Mouse (Mus musculus) embryonic facial prominence, embryonic 15.5 days (tissue): Measurements from ENCODE around the gene Hdac9. TPM values are rescaled to one million over a fixed set of nuclear protein-coding genes. Genes with fewer than 3 reads are reported as not detected.

ENCODE experiments used
- ATAC-seq: fragments of 200-750 bp; cut with Nextera tagmentation; 2 replicates; pipeline ENCODE4 v1.8.0; 2017; ENCODE audit warnings: low read depth, moderate TSS enrichment; ENCODE audit not compliant: insufficient number of reproducible peaks, low FRiP score, low TSS enrichment
- H3K27ac ChIP-seq: fragments of 300-500 bp; sonication (generic); replicated peaks from 2 replicates; pipeline ENCODE4 v1.5.1; 2015; ENCODE audit warnings: mild to moderate bottlenecking, inconsistent platforms
- H3K27me3 ChIP-seq: fragments of 300-500 bp; sonication (generic); 2 replicates; pipeline ENCODE4 v1.6.1; 2015; ENCODE audit warnings: inconsistent platforms
- H3K36me3 ChIP-seq: fragments of 300-500 bp; sonication (generic); 2 replicates; pipeline ENCODE4 v1.6.1; 2015; ENCODE audit warnings: mild to moderate bottlenecking, inconsistent platforms
- H3K4me1 ChIP-seq: fragments of 300-500 bp; sonication (generic); 2 replicates; pipeline ENCODE4 v1.6.1; 2015; ENCODE audit warnings: inconsistent platforms
- H3K4me2 ChIP-seq: fragments of 300-500 bp; sonication (generic); replicated peaks from 2 replicates; pipeline ENCODE4 v1.6.1; 2015; ENCODE audit warnings: mild to moderate bottlenecking, inconsistent platforms
- H3K4me3 ChIP-seq: fragments of 300-500 bp; sonication (generic); replicated peaks from 2 replicates; pipeline ENCODE4 v1.5.1; 2015; ENCODE audit warnings: mild to moderate bottlenecking, inconsistent platforms
- H3K9ac ChIP-seq: fragments of 300-500 bp; sonication (generic); 2 replicates; pipeline ENCODE4 v1.6.1; 2015; ENCODE audit warnings: inconsistent platforms
- H3K9me3 ChIP-seq: fragments of 300-500 bp; sonication (generic); replicated peaks from 2 replicates; pipeline ENCODE4 v1.6.1; 2016; ENCODE audit warnings: inconsistent platforms
- WGBS: fragments of 180-500 bp; shearing (Covaris S2); methylation state at CpG from one replicate; pipeline ENCODE4 v1.1.7; 2015; 5-methylcytosine and 5-hydroxymethylcytosine counted together
- polyA plus RNA-seq: library from polyadenylated mRNA; unstranded; fragments of >200 nt; fragmentation: Nextera tagmentation; extraction: Ambion mirVana; gene quantifications from 2 replicates; pipeline ENCODE4 v1.2.1, GENCODE M21; 2015

Gene Hdac9
- polyA plus RNA-seq, 1 experiment from 2014 or later = 7.4 TPM

GRCm38 (mm10) chr12:34431832-34432231 is 485.1 kb downstream of the Hdac9 start:
- Histone ChIP-seq H3K9me3 (no peaks in the 10 kb centered on the region), H3K27ac (no peak overlapping the region), H3K27me3 (no peaks in the 10 kb centered on the region), H3K4me2 (no peak overlapping the region), H3K4me3 (no peak overlapping the region), H3K36me3 (no peaks in the 10 kb centered on the region), H3K4me1 (no peaks in the 10 kb centered on the region), H3K9ac (no peak overlapping the region)
- 67% methylated on average over 5 of the region's 5 CpGs for WGBS
- no peak for ATAC-seq

DNA sequence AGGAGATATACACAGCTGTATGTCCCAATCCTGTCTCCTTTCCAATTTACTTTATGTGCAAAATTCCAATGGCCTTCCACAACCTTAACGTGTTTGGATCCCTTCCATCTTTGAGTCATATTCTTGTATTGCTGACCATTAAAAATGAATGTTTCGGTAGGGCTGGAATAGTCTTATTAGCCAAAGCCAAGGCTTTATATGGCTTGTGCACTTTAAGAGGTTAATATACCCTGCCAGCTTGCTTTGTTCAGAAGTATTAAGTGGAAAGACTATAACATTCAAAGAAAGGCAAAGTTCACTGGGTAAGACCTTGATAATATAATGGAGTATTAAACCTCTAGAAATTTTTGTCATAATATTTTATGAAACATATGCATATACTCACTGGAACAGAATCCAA is 491.4 kb downstream of the Hdac9 start:
- no peaks in the 10 kb centered on the region for H3K4me1 ChIP-seq
- no peak overlapping the region for H3K4me3 ChIP-seq
- no peak overlapping the region for H3K4me2 ChIP-seq
- WGBS = 75% methylated on average over 2 of the region's 2 CpGs
- no peaks in the 10 kb centered on the region for H3K9me3 ChIP-seq
- H3K9ac ChIP-seq = no peak overlapping the region
- ATAC-seq = no peak
- H3K27ac ChIP-seq = no peak overlapping the region
- H3K36me3 ChIP-seq = no peaks in the 10 kb centered on the region
- H3K27me3 ChIP-seq = no peaks in the 10 kb centered on the region

DNA sequence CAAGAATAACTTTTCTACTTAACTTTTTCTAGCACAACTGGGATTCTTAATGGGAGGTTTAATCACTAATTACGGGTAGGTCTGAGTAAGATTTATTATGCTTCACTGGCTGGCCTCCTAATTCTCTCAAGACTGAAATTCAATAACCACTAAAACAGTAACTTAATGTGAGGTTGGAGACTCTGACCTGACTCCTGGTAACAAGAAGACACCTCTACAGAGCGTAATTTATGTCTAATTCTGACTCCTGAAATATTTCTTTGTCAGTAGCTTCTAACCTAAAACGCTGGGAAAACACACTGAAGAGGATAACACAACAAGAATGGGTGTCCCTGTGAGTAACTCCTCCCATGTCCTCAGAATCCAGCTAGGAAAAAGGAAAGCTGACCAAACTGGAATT is 508.8 kb downstream of the Hdac9 start:
- Histone ChIP-seq H3K4me3 (no peak overlapping the region), H3K4me1 (no peaks in the 10 kb centered on the region), H3K9ac (no peak overlapping the region), H3K27ac (no peak overlapping the region), H3K27me3 (no peaks in the 10 kb centered on the region), H3K36me3 (no peaks in the 10 kb centered on the region), H3K9me3 (no peaks in the 10 kb centered on the region), H3K4me2 (no peak overlapping the region)
- 49% methylated on average over 3 of the region's 3 CpGs for WGBS
- no peak for ATAC-seq

GRCm38 (mm10) chr12:34407143-34407542 is 509.8 kb downstream of the Hdac9 start:
- no peak overlapping the region for H3K4me2 ChIP-seq
- no peaks in the 10 kb centered on the region for H3K27me3 ChIP-seq
- H3K4me1 ChIP-seq = no peaks in the 10 kb centered on the region
- H3K9me3 ChIP-seq = no peaks in the 10 kb centered on the region
- no peaks in the 10 kb centered on the region for H3K36me3 ChIP-seq
- H3K27ac ChIP-seq = no peak overlapping the region
- WGBS = 61% methylated on average over 3 of the region's 3 CpGs
- H3K4me3 ChIP-seq = no peak overlapping the region
- H3K9ac ChIP-seq = no peak overlapping the region
- no peak for ATAC-seq

- WGBS = 89% methylated on average over 7 of the region's 7 CpGs
- H3K4me3 ChIP-seq = no peak overlapping the region
- no peaks in the 10 kb centered on the region for H3K9me3 ChIP-seq
- H3K36me3 ChIP-seq = 0 out of 2 replicates have a peak, but pooled peaks cover 3% of the 10 kb centered on the region
- H3K9ac ChIP-seq = no peak overlapping the region
- H3K27ac ChIP-seq = no peak overlapping the region
- no peaks in the 10 kb centered on the region for H3K27me3 ChIP-seq
- H3K4me2 ChIP-seq = no peak overlapping the region
- H3K4me1 ChIP-seq = no peaks in the 10 kb centered on the region
- ATAC-seq = no peak
Measured at GRCm38 (mm10) chr12:34402065-34402464, 514.8 kb downstream of the Hdac9 start.

GRCm38 (mm10) chr12:34398611-34399010 is 518.3 kb downstream of the Hdac9 start:
- no peaks in the 10 kb centered on the region for H3K4me1 ChIP-seq
- H3K9ac ChIP-seq = no peak overlapping the region
- H3K36me3 ChIP-seq = 0 out of 2 replicates have a peak, but pooled peaks cover 3% of the 10 kb centered on the region
- 78% methylated on average over 10 of the region's 10 CpGs for WGBS
- H3K9me3 ChIP-seq = no peaks in the 10 kb centered on the region
- no peaks in the 10 kb centered on the region for H3K27me3 ChIP-seq
- no peak for ATAC-seq
- H3K4me2 ChIP-seq = no peak overlapping the region
- no peak overlapping the region for H3K27ac ChIP-seq
- no peak overlapping the region for H3K4me3 ChIP-seq

DNA sequence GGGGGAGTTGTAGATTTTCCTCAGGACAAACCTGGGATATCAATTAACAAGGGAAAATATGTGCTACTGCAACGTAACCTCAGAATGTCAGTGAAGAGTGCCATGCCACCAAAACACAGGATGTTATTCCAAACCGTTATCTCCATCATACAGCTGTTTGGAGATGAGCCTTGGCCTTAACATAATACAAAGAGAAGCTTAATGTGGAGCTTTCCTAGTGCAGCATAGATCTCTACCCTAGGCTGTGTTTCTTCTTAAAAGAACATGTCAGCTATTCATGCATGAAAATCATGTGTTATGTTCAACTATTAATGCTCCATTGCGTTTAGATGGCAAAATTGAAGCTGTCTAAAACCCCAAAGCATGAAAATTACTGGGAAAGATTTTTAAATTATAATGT is 522.6 kb downstream of the Hdac9 start:
- 56% methylated on average over 3 of the region's 3 CpGs for WGBS
- ATAC-seq = no peak

DNA sequence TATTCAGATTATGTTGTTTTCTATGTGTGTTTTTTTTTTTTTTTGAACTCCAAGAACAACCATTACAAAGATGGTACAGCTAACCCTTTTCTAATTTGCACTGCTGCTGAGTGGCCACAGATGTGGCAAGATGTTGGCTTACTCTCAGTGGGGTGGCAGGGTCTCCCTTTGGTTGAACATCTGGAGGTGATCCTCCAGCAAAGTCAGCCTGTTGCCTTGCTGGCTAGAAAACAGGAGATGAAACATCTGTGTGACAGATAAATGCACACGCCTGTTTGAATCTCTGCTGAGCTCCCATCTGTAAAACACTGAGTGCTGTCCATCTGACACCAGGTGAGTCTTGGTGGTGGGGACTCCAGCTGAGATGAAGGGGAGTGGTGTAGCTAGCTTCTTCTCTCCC is 537.2 kb downstream of the Hdac9 start:
- Histone ChIP-seq H3K4me2 (no peak overlapping the region), H3K27ac (peak overlapping the region; percentile 73), H3K4me3 (no peak overlapping the region), H3K9me3 (no peaks in the 10 kb centered on the region), H3K36me3 (no peaks in the 10 kb centered on the region), H3K4me1 (no peaks in the 10 kb centered on the region), H3K27me3 (no peaks in the 10 kb centered on the region), H3K9ac (no peak overlapping the region)
- WGBS = 50% methylated on average over 1 of the region's 1 CpGs
- ATAC-seq = peak; percentile 43; the same call in 1 of the 2 replicates

More for the DNA sequence above, 522.6 kb downstream of the Hdac9 start:
- Histone ChIP-seq H3K27me3 (no peaks in the 10 kb centered on the region), H3K27ac (no peak overlapping the region), H3K4me2 (no peak overlapping the region), H3K36me3 (no peaks in the 10 kb centered on the region), H3K9me3 (no peaks in the 10 kb centered on the region), H3K4me3 (no peak overlapping the region), H3K4me1 (no peaks in the 10 kb centered on the region), H3K9ac (no peak overlapping the region)

GRCm38 (mm10) chr12:34378637-34379036 is 538.3 kb downstream of the Hdac9 start:
- H3K27ac ChIP-seq = 0 out of 2 replicates have a peak overlapping the region, but pooled peaks have one; percentile 11
- H3K36me3 ChIP-seq = no peaks in the 10 kb centered on the region
- H3K4me1 ChIP-seq = no peaks in the 10 kb centered on the region
- no peak overlapping the region for H3K4me3 ChIP-seq
- 85% methylated on average over 4 of the region's 4 CpGs for WGBS
- H3K4me2 ChIP-seq = no peak overlapping the region
- no peaks in the 10 kb centered on the region for H3K27me3 ChIP-seq
- H3K9me3 ChIP-seq = no peaks in the 10 kb centered on the region
- H3K9ac ChIP-seq = no peak overlapping the region
- no peak for ATAC-seq

DNA sequence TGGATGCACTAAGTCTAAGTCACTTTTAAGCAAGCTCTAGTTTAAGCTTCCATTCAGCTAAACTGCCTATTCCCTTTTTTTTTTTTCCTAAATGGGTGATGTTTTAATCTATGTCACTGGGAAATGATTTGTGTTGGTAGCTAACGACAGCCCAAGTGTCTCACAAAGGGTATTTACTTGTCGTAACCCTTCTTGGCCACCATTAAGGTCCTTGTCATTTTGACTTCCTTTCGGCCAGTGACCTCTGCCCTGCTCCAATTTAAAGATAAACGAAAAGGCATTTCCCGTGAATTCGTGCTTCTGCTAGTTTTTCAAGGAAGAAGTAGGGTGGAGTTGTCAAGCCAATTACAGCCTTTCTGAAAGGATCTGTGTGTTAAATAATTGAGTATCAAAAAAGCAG is 565.0 kb downstream of the Hdac9 start:
- H3K36me3 ChIP-seq = no peaks in the 10 kb centered on the region
- no peak for ATAC-seq
- no peak overlapping the region for H3K4me3 ChIP-seq
- no peak overlapping the region for H3K4me2 ChIP-seq
- no peaks in the 10 kb centered on the region for H3K9me3 ChIP-seq
- no peak overlapping the region for H3K27ac ChIP-seq
- H3K4me1 ChIP-seq = no peaks in the 10 kb centered on the region
- no peaks in the 10 kb centered on the region for H3K27me3 ChIP-seq
- 27% methylated on average over 6 of the region's 6 CpGs for WGBS
- H3K9ac ChIP-seq = no peak overlapping the region

- H3K4me2 ChIP-seq = no peak overlapping the region
- H3K4me1 ChIP-seq = no peaks in the 10 kb centered on the region
- no peak overlapping the region for H3K4me3 ChIP-seq
- no peaks in the 10 kb centered on the region for H3K36me3 ChIP-seq
- no peak for ATAC-seq
- H3K9me3 ChIP-seq = no peaks in the 10 kb centered on the region
- H3K27me3 ChIP-seq = no peaks in the 10 kb centered on the region
- WGBS = 51% methylated on average over 2 of the region's 2 CpGs
- H3K27ac ChIP-seq = no peak overlapping the region
- no peak overlapping the region for H3K9ac ChIP-seq
Measured at GRCm38 (mm10) chr12:34347529-34347928, 569.4 kb downstream of the Hdac9 start.

DNA sequence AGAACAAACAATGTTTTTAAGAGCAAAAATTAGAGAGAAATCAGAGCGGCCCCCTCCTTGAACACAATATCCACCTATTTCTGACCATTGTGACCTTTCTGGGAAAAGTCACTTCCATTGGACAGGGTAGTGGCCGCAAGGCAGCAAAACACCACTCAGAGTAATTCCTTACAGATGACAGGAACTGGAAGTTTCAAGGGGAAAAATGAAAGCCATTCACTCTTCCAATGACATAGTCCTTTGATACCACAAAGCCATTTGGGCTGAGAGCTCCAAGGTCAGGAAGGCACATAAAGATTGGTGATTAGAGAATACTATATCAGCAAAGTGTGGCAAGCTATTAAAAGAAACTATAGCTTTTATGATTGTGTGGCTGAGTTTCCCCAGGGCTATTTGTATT is 574.1 kb downstream of the Hdac9 start:
- Histone ChIP-seq H3K36me3 (no peaks in the 10 kb centered on the region), H3K9ac (no peak overlapping the region), H3K27me3 (no peaks in the 10 kb centered on the region), H3K9me3 (no peaks in the 10 kb centered on the region), H3K4me3 (no peak overlapping the region), H3K4me2 (no peak overlapping the region), H3K27ac (no peak overlapping the region), H3K4me1 (no peaks in the 10 kb centered on the region)
- 55% methylated on average over 2 of the region's 2 CpGs for WGBS
- ATAC-seq = no peak
